Mouse (Mus musculus) heart, postnatal 0 days (tissue): ENCODE data around the gene Pole4. TPM values are rescaled to one million over a fixed set of nuclear protein-coding genes. Genes with fewer than 3 reads are reported as not detected.
"Not testable (repeated sequence)": the region's sequence is repeated elsewhere in the genome, so short reads cannot be mapped to it uniquely, and the experiment has no call there.

Source experiments
- ATAC-seq: fragments of 200-750 bp; cut with Nextera tagmentation; 2 replicates; pipeline ENCODE4 v1.8.0; 2017; ENCODE audit warnings: low read depth, moderate number of reproducible peaks, moderate library complexity; ENCODE audit not compliant: insufficient read depth
- DNase-seq: peaks from one replicate; pipeline ENCODE4 v3.0.0-alpha.2; 2016; ENCODE audit warnings: low spot score
- H3K27ac ChIP-seq: fragments of 300-500 bp; sonication (generic); 2 replicates; pipeline ENCODE4 v1.5.1; 2014; ENCODE audit warnings: low read depth, mild to moderate bottlenecking
- H3K27me3 ChIP-seq: fragments of 300-500 bp; sonication (generic); 2 replicates; pipeline ENCODE4 v1.6.1; 2014; ENCODE audit warnings: low read length, mixed read lengths; ENCODE audit not compliant: control insufficient read depth, insufficient read depth
- H3K36me3 ChIP-seq: fragments of 300-500 bp; sonication (generic); replicated peaks from 2 replicates; pipeline ENCODE4 v1.6.1; 2014; ENCODE audit warnings: low read length, mixed read lengths; ENCODE audit not compliant: control insufficient read depth, insufficient read depth
- H3K4me1 ChIP-seq: fragments of 300-500 bp; sonication (generic); 2 replicates; pipeline ENCODE4 v1.6.1; 2014; ENCODE audit warnings: antibody characterized with exemption; ENCODE audit not compliant: control insufficient read depth, insufficient read depth
- H3K4me2 ChIP-seq: fragments of 300-500 bp; sonication (generic); 2 replicates; pipeline ENCODE4 v1.6.1; 2014; ENCODE audit warnings: low read depth, mild to moderate bottlenecking, low read length, moderate library complexity
- H3K4me3 ChIP-seq: fragments of 300-500 bp; sonication (generic); 2 replicates; pipeline ENCODE4 v1.5.1; 2014; ENCODE audit warnings: low read depth, low read length
- H3K9ac ChIP-seq: fragments of 300-500 bp; sonication (generic); replicated peaks from 2 replicates; pipeline ENCODE4 v1.6.1; 2014; ENCODE audit warnings: low read depth, low read length, mixed read lengths
- H3K9me3 ChIP-seq: fragments of 300-500 bp; sonication (generic); replicated peaks from 2 replicates; pipeline ENCODE4 v1.6.1; 2016; ENCODE audit warnings: low read length; ENCODE audit not compliant: control insufficient read depth
- CTCF ChIP-seq: IDR thresholded peaks from 2 replicates; pipeline ENCODE4 v1.5.1; 2016; ENCODE audit warnings: antibody characterized with exemption, control low read depth, low read depth
- EP300 ChIP-seq: IDR thresholded peaks from 2 replicates; pipeline ENCODE4 v1.6.1; 2016; ENCODE audit warnings: antibody characterized with exemption, low read depth
- WGBS: fragments of 180-500 bp; shearing (Covaris S2); extraction: QIAGEN DNeasy Blood & Tissue Kit; methylation state at CpG from one replicate; pipeline ENCODE4 v1.1.7; 2014; 5-methylcytosine and 5-hydroxymethylcytosine counted together
- polyA plus RNA-seq: library from polyadenylated mRNA; unstranded; fragments of >200 nt; fragmentation: Nextera tagmentation; extraction: Ambion mirVana; gene quantifications from 2 replicates; pipeline ENCODE4 v1.2.1, GENCODE M21; 2015
- total RNA-seq: library from RNA; depleted of rRNA; stranded (reverse); fragments of >200 nt; gene quantifications from 2 replicates; pipeline ENCODE4 v1.2.3, GENCODE M21; 2014; ENCODE audit warnings: low replicate concordance

The Pole4 gene
- total and polyA plus RNA-seq, 2 experiments from 2014 or later = 26.8 to 65.8 TPM

DNA sequence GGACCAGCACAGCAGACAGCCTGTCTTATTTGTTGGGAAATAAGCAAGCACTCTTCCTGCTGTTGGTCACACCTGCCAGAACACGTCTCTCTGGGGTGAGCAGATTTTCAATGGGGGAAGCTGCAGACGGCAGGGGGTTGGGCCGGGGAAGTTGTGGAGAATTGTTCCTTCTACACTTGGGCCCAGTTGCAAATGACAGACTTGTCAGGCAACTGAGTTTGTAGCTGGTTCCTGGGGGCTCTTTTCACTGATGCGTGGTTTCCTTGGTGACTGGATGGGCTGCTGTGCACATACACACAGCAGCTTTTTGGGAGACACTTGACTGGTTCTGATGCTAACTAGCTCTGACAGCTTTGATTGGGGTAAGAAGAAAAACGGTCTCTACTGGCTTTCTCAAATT lies 5.3 kb downstream of the Pole4 start:
- no peak overlapping the region for H3K4me3 ChIP-seq
- H3K27ac ChIP-seq = no peak overlapping the region
- H3K9me3 ChIP-seq = no peaks in the 10 kb centered on the region
- ATAC-seq = no peak
- H3K36me3 ChIP-seq = no peaks in the 10 kb centered on the region
- no peak for DNase-seq
- H3K4me1 ChIP-seq = no peaks in the 10 kb centered on the region
- H3K27me3 ChIP-seq = 0 out of 2 replicates have a peak, but pooled peaks cover 5% of the 10 kb centered on the region
- 43% methylated on average over 5 of the region's 5 CpGs for WGBS
- TF ChIP-seq CTCF (no peak), EP300 (no peak)
- no peak overlapping the region for H3K4me2 ChIP-seq
- no peak overlapping the region for H3K9ac ChIP-seq

DNA sequence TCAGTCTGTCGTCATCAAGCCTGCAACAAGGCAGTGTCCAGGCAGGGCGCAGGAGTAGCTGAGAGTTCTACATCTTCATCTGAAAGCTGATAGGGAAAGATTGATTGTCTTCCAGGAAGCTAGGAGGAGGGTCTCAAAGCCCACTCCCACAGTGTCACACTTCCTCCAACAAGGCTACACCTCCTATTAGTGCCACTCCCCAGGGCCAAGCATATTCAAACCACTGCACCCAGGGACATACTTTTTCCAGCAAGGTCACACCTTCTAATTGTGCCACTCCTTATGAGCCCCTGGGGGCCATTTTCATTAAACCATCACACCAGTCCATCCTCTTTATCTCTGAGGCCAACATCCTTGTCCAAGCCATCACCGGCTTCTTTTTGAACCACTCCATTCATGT lies 8.4 kb downstream of the Pole4 start:
- H3K9me3 ChIP-seq = no peaks in the 10 kb centered on the region
- no peaks in the 10 kb centered on the region for H3K4me1 ChIP-seq
- no peak overlapping the region for H3K9ac ChIP-seq
- WGBS = 86% methylated on average over 3 of the region's 3 CpGs
- H3K4me2 ChIP-seq = no peak overlapping the region
- ATAC-seq (no peak), DNase-seq (no peak)
- TF ChIP-seq CTCF (no peak), EP300 (no peak)
- no peaks in the 10 kb centered on the region for H3K27me3 ChIP-seq
- H3K4me3 ChIP-seq = no peak overlapping the region
- no peaks in the 10 kb centered on the region for H3K36me3 ChIP-seq
- H3K27ac ChIP-seq = no peak overlapping the region

- TF ChIP-seq EP300 (no peak), CTCF (no peak)
- H3K27ac ChIP-seq = no peak overlapping the region
- DNase-seq (no peak), ATAC-seq (no peak)
- no peak overlapping the region for H3K4me3 ChIP-seq
- no peaks in the 10 kb centered on the region for H3K36me3 ChIP-seq
- 48% methylated on average over 13 of the region's 13 CpGs for WGBS
- no peaks in the 10 kb centered on the region for H3K9me3 ChIP-seq
- H3K9ac ChIP-seq = no peak overlapping the region
- H3K27me3 ChIP-seq = no peaks in the 10 kb centered on the region
- peak overlapping the region; percentile 33; the same call in 1 of the 2 replicates for H3K4me2 ChIP-seq
- no peaks in the 10 kb centered on the region for H3K4me1 ChIP-seq
Measured at GRCm38 (mm10) chr6:82694668-82695067, 10.5 kb downstream of the Pole4 start.

DNA sequence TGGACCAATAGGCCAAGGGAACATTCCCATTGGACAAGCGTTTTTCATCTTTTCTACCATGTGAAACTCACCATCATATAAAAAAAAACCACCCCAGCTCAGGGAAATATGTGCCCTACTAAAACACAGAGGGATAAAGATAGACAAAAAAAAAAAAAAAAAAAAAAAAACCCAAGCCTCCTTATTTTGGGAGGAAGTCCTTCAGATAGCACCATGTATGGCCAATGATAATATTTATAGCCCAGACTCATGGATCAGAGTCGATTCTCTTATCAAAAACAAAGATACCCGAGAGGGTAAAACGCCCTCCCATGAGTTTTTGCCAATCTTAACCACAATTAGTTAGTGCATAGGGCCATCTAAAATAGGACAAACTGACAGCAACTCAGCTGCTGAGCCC lies 15.7 kb downstream of the Pole4 start:
- TF ChIP-seq EP300 (no peak), CTCF (no peak)
- Histone ChIP-seq H3K4me3 (no peak overlapping the region), H3K4me1 (no peaks in the 10 kb centered on the region), H3K9ac (no peak overlapping the region), H3K4me2 (no peak overlapping the region), H3K27ac (no peak overlapping the region), H3K9me3 (no peaks in the 10 kb centered on the region), H3K27me3 (no peaks in the 10 kb centered on the region), H3K36me3 (no peaks in the 10 kb centered on the region)
- DNase-seq (no peak), ATAC-seq (no peak)
- WGBS = 62% methylated on average over 4 of the region's 4 CpGs

DNA sequence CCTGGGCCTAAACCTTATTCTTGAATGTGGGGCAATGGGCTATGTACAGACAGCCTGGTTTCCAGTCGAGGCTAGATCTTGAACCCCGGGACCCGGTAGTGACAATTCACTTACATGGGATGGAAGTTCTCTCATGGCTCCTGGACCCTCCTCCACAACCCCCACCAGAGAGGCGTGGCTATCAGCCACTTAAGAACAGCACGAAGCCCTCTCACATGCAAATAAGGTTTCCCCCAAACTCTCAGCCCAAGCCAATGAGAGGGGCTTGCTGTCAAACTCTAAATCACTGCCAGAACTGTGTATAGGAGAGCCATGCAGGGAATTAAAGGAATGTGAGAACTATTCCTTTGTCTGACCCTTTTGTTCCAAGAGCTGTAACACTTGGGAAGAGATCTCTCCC lies 16.6 kb downstream of the Pole4 start:
- H3K36me3 ChIP-seq, H3K9ac ChIP-seq, H3K27me3 ChIP-seq, H3K9me3 ChIP-seq, H3K4me1 ChIP-seq, H3K27ac ChIP-seq, ATAC-seq, DNase-seq, H3K4me2 ChIP-seq, H3K4me3 ChIP-seq: not testable (repeated sequence)
- 56% methylated on average over 5 of the region's 5 CpGs for WGBS

- no peaks in the 10 kb centered on the region for H3K4me1 ChIP-seq
- H3K36me3 ChIP-seq = no peaks in the 10 kb centered on the region
- H3K4me2 ChIP-seq = no peak overlapping the region
- no peak overlapping the region for H3K9ac ChIP-seq
- no peaks in the 10 kb centered on the region for H3K9me3 ChIP-seq
- H3K27ac ChIP-seq = no peak overlapping the region
- ATAC-seq = no peak
- TF ChIP-seq EP300 = no peak
- TF ChIP-seq CTCF = no peak
- H3K4me3 ChIP-seq = no peak overlapping the region
- no peak for DNase-seq
- no peaks in the 10 kb centered on the region for H3K27me3 ChIP-seq
Measured at GRCm38 (mm10) chr6:82684136-82684535, 21.0 kb downstream of the Pole4 start.

DNA sequence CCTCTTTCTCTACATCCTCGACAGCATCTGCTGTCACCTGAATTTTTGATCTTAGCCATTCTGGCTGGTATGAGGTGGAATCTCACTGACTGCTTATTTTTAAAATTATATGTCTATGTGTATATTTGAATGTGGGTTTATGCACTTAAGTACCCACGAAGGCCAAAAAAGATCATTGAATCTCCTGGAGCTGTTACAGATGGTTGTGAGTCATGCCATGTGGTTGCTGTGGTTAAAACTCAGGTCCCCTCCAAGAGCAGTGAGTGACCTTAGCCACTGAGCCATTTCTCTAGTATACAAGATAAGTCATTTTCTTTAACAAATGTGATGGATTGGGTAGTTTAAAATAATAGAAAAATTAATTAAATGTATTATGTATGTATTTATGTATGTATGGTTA lies 25.9 kb downstream of the Pole4 start:
- not testable (repeated sequence) for H3K9me3 ChIP-seq, H3K4me1 ChIP-seq, ATAC-seq, H3K27ac ChIP-seq, H3K4me2 ChIP-seq, H3K36me3 ChIP-seq, H3K4me3 ChIP-seq, H3K27me3 ChIP-seq, H3K9ac ChIP-seq, DNase-seq
- 73% methylated on average over 2 of the region's 2 CpGs for WGBS

DNA sequence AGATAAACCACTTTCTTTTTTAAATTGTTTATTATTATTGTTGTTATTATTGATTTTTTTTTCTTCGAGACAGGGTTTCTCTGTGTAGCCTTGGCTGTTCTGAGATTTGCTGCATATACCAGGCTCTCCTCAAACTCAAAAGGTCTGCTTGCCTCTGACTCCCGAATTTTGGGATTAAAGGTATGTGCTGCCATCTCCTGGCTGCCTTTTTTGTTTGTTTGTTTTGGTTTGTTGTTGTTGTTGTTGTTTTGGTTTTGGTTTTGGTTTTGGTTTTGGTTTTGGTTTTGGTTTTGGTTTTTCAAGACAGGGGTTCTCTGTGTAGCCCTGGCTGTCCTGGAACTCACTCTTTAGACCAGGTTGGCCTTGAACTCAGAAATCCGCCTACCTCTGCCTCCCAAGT lies 27.5 kb downstream of the Pole4 start:
- ATAC-seq, H3K36me3 ChIP-seq, DNase-seq, H3K27me3 ChIP-seq, H3K27ac ChIP-seq, H3K4me2 ChIP-seq, H3K9ac ChIP-seq, H3K4me3 ChIP-seq, H3K4me1 ChIP-seq, H3K9me3 ChIP-seq: not testable (repeated sequence)
- 69% methylated on average over 3 of the region's 3 CpGs for WGBS
